Mouse (Mus musculus) kidney, embryonic 14.5 days (tissue): Measurements from ENCODE around the gene 4933402E13Rik. TPM values are rescaled to one million over a fixed set of nuclear protein-coding genes. Genes with fewer than 3 reads are reported as not detected.

Experiments used
- ATAC-seq: fragments of 200-750 bp; cut with Nextera tagmentation; 2 replicates; pipeline ENCODE4 v1.8.0; 2017; ENCODE audit warnings: moderate number of reproducible peaks, mild to moderate bottlenecking, moderate TSS enrichment, moderate library complexity; ENCODE audit not compliant: low FRiP score, low TSS enrichment
- H3K27ac ChIP-seq: fragments of 300-500 bp; sonication (generic); 2 replicates; pipeline ENCODE4 v1.5.1; 2014; ENCODE audit warnings: low read depth, mild to moderate bottlenecking, low read length, moderate library complexity, mixed read lengths
- H3K27me3 ChIP-seq: fragments of 300-500 bp; sonication (generic); 2 replicates; pipeline ENCODE4 v1.6.1; 2014; ENCODE audit warnings: mild to moderate bottlenecking, low read length; ENCODE audit not compliant: control insufficient read depth, insufficient read depth
- H3K36me3 ChIP-seq: fragments of 300-500 bp; sonication (generic); 2 replicates; pipeline ENCODE4 v1.6.1; 2014; ENCODE audit warnings: low read length, mixed read lengths; ENCODE audit not compliant: control insufficient read depth, insufficient read depth
- H3K4me1 ChIP-seq: fragments of 300-500 bp; sonication (generic); 2 replicates; pipeline ENCODE4 v1.6.1; 2014; ENCODE audit warnings: low read length, mixed read lengths; ENCODE audit not compliant: control insufficient read depth, insufficient read depth
- H3K4me2 ChIP-seq: fragments of 300-500 bp; sonication (generic); replicated peaks from 2 replicates; pipeline ENCODE4 v1.6.1; 2014; ENCODE audit warnings: low read depth, mild to moderate bottlenecking, low read length
- H3K4me3 ChIP-seq: fragments of 300-500 bp; sonication (generic); 2 replicates; pipeline ENCODE4 v1.5.1; 2014; ENCODE audit warnings: mild to moderate bottlenecking, low read length
- H3K9ac ChIP-seq: fragments of 300-500 bp; sonication (generic); 2 replicates; pipeline ENCODE4 v1.6.1; 2014; ENCODE audit warnings: low read depth, mild to moderate bottlenecking, low read length, moderate library complexity
- H3K9me3 ChIP-seq: fragments of 300-500 bp; sonication (generic); 2 replicates; pipeline ENCODE4 v1.6.1; 2016; ENCODE audit warnings: low read length; ENCODE audit not compliant: control insufficient read depth
- WGBS: fragments of 180-500 bp; shearing (Covaris S2); extraction: QIAGEN DNeasy Blood & Tissue Kit; methylation state at CpG from one replicate; pipeline ENCODE4 v1.1.7; 2014; 5-methylcytosine and 5-hydroxymethylcytosine counted together
- polyA plus RNA-seq: library from polyadenylated mRNA; unstranded; fragments of >200 nt; fragmentation: Nextera tagmentation; extraction: Ambion mirVana; gene quantifications from 2 replicates; pipeline ENCODE4 v1.2.1, GENCODE M21; 2014

4933402E13Rik gene
- polyA plus RNA-seq, result 0.13 TPM in 1 of 2 replicates, not detected in the other

DNA sequence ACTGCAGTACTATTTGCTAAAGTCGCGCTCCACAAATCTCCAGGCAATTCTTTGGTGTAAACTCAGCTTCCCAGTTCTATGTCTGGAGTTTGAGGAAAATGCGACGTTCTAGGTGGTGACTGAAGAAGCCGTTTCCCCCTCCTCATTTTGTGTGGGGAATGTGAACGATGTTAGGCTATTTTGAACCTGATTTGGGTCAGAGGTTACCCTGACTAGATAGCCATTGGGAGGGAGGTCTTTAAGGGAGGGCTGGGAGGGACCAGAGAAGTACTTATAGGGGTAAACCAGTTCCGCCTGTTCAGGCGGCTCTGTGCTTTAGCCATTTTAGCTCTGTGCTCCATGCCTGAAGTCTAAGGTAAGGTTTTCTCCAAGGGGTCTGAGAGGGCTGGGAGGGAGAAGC lies at the start of gene 4933402E13Rik:
4933402E13Rik (plus strand) TSS at position 301 of the 400 bp plus-strand sequence.
- Histone ChIP-seq H3K36me3 (no peaks in the 10 kb centered on the region), H3K4me2 (no peak within 1 kb of the TSS), H3K4me1 (no peaks in the 10 kb centered on the region), H3K9ac (no peak within 1 kb of the TSS), H3K27ac (no peak within 1 kb of the TSS), H3K9me3 (no peaks in the 10 kb centered on the region), H3K27me3 (no peaks in the 10 kb centered on the region), H3K4me3 (no peak within 1 kb of the TSS)
- 84% methylated on average over 8 of the region's 8 CpGs for WGBS
- ATAC-seq, result no peak

Other genes starting within 250 kb of the 4933402E13Rik start
- not detected in 2 replicates for gene 4931400O07Rik, start 184.5 kb downstream of the 4933402E13Rik start, polyA plus RNA-seq